Mouse (Mus musculus): ENCODE data around the gene Gal3st2.

DNA sequence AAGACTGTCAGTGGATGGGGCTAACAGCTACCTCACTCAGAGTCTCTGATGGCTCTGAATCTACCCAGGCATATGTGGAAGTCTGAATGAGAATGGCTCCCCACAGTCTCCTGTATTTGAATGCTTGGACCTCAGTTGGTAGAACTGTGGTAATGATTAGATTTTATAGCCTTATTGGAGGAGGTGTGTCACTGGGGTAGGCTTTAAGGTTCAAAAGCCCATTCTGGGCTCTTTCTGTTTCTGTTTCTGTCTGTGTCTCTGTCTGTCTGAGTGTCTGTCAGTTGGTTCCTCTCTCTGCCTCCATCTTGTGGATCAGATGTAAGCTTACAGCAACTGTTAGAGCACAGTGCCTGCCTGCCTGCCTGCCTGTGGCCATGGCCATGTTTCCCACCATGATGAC is 1.5 kb upstream of the Gal3st2 start:
- TF ChIP-seq CTCF (IDR thresholded peaks at IDR 0.05; ENCODE audit: borderline replicate concordance, insufficient read depth, low read length) (no peak), POLR2A (IDR thresholded peaks at IDR 0.05; ENCODE audit: low read depth, low read length) (no peak)

Data from embryonic fibroblast, embryonic 13.5 days (primary cell).